Mouse (Mus musculus) kidney, embryonic 15.5 days (tissue): ENCODE measurements around the gene Kif1b. TPM values are rescaled to one million over a fixed set of nuclear protein-coding genes. Genes with fewer than 3 reads are reported as not detected.

Source experiments
- ATAC-seq: fragments of 200-750 bp; cut with Nextera tagmentation; replicated peaks from 2 replicates; pipeline ENCODE4 v1.8.0; 2017; ENCODE audit warnings: moderate TSS enrichment; ENCODE audit not compliant: low FRiP score
- H3K27ac ChIP-seq: fragments of 300-500 bp; sonication (generic); 2 replicates; pipeline ENCODE4 v1.5.1; 2015; ENCODE audit warnings: mild to moderate bottlenecking, inconsistent platforms
- H3K27me3 ChIP-seq: fragments of 300-500 bp; sonication (generic); 2 replicates; pipeline ENCODE4 v1.6.1; 2015; ENCODE audit warnings: inconsistent platforms
- H3K36me3 ChIP-seq: fragments of 300-500 bp; sonication (generic); 2 replicates; pipeline ENCODE4 v1.6.1; 2015; ENCODE audit warnings: inconsistent platforms
- H3K4me1 ChIP-seq: fragments of 300-500 bp; sonication (generic); 2 replicates; pipeline ENCODE4 v1.6.1; 2015; ENCODE audit warnings: inconsistent platforms
- H3K4me2 ChIP-seq: fragments of 300-500 bp; sonication (generic); 2 replicates; pipeline ENCODE4 v1.6.1; 2015; ENCODE audit warnings: moderate library complexity, mild to moderate bottlenecking, inconsistent platforms
- H3K4me3 ChIP-seq: fragments of 300-500 bp; sonication (generic); replicated peaks from 2 replicates; pipeline ENCODE4 v1.5.1; 2015; ENCODE audit warnings: mild to moderate bottlenecking, inconsistent platforms
- H3K9ac ChIP-seq: fragments of 300-500 bp; sonication (generic); 2 replicates; pipeline ENCODE4 v1.6.1; 2015; ENCODE audit warnings: mild to moderate bottlenecking, inconsistent platforms
- H3K9me3 ChIP-seq: fragments of 300-500 bp; sonication (generic); replicated peaks from 2 replicates; pipeline ENCODE4 v1.6.1; 2016; ENCODE audit warnings: inconsistent platforms
- WGBS: fragments of 180-500 bp; shearing (Covaris S2); methylation state at CpG from one replicate; pipeline ENCODE4 v1.1.7; 2015; ENCODE audit warnings: mixed read lengths; 5-methylcytosine and 5-hydroxymethylcytosine counted together
- polyA plus RNA-seq: library from polyadenylated mRNA; unstranded; fragments of >200 nt; fragmentation: Nextera tagmentation; extraction: Ambion mirVana; gene quantifications from 2 replicates; pipeline ENCODE4 v1.2.1, GENCODE M21; 2015

Kif1b gene
- 31.1 and 31.3 TPM in 2 replicates for polyA plus RNA-seq

DNA sequence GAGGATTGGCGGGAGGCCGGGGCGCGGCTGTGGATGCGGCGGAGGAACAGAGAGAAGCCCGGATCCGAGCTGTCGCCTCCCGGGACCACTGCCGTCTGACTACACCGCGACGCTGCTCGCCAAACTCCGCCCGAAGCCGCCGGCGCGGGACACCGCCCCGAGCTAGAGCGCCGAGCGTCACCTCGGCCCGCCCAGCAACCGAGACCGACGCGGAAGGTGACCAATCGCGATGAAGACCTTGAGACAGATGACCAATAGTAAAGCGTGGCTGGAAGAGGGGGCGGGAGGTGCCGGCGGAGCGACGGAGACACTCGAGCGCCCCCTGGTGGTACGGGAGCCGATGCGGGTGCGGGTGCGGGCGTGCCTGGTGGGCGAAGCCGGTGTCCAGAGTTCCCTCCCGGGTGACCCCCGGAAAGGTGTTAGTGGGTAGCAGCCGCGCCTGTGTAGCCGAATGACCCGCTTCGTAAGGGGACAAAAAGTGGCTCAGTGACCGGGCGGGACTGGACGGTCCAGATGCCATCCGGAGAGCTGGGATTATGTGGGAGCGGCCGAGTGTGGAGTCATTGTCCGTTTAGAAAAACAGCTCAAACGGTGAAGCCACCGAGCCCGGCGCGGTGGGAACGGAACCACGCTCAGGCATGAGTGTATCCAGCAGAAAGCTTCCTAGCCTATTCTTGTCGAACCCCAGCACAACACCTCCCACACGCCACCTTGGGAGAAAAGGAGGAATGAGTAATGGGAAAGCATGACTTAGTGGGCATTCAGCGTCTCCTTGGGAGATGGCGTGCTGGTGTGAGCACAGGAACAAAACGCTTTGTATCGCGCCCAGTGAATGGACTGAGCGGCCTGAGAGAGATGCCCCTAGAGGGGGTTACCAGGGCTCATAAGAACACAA lies at the start of gene Kif1b:
TSS of gene Kif1b (minus strand) at position 98 of the 895 bp plus-strand sequence.
- peak; percentile 99 for ATAC-seq
- WGBS: under 1% methylated on average over 78 of the region's 79 CpGs

DNA sequence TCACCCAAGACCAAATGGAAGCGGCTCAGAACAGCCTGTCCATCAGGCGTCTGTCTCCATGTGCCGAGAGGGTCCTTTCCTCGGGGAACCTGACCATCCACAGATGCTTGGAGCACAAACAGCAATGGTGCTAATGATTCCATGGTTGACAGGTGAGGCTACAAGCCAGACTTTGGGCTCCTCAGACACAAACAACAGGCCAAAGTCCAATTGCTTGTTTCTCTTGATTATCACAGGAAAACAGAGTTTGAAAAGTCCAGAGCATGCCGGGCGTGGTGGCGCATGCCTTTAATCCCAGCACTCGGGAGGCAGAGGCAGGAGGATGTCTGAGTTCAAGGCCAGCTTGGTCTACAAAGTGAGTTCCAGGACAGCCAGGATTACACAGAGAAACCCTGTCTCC lies 47.2 kb upstream of the Kif1b start:
- WGBS: 97% methylated on average over 8 of the region's 8 CpGs
- H3K27ac ChIP-seq: no peak overlapping the region
- no peaks in the 10 kb centered on the region for H3K27me3 ChIP-seq
- H3K9ac ChIP-seq: no peak overlapping the region
- H3K4me1 ChIP-seq: 0 out of 2 replicates have a peak, but pooled peaks cover 2% of the 10 kb centered on the region
- no peak overlapping the region for H3K4me2 ChIP-seq
- no peak for ATAC-seq
- no peaks in the 10 kb centered on the region for H3K9me3 ChIP-seq
- H3K36me3 ChIP-seq: peaks cover 99% of the 10 kb centered on the region
- H3K4me3 ChIP-seq: no peak overlapping the region

More for the DNA sequence above, at the start of gene Kif1b:
- Histone ChIP-seq H3K4me3 (peak within 1 kb of the TSS; percentile 81), H3K27ac (peak within 1 kb of the TSS; percentile 92), H3K27me3 (no peaks in the 10 kb centered on the region), H3K9me3 (no peaks in the 10 kb centered on the region), H3K4me2 (peak within 1 kb of the TSS; percentile 78), H3K36me3 (no peaks in the 10 kb centered on the region), H3K4me1 (peaks cover 22% of the 10 kb centered on the region), H3K9ac (peak within 1 kb of the TSS; percentile 83)

DNA sequence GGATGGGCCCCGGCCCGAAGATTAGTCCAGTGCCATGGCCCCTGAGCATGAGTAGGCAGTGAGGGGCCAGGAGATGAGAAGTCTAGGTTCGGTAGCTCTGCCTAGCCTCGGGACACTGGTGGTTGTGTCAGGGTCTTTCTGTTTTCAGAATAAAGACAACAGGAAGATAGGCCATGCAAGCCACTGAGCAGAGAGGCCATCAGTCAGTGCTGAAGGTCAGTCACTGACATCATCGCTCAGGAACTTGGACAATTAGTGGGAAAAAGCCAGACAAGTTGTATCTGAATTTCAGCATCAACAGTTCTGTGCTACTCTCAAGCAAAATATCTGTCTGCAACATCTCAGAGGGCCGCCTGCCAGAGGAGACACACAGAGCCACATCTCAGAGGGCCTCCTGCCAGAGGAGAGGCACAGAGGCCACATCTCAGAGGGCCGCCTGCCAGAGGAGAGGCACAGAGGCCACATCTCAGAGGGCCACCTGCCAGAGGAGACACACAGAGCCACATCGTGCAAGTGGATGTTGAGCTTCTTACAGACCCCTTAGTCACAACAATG lies 44.2 kb upstream of the Kif1b start:
- 84% methylated on average over 8 of the region's 8 CpGs for WGBS
- H3K4me2 ChIP-seq: no peak overlapping the region
- no peaks in the 10 kb centered on the region for H3K27me3 ChIP-seq
- no peak overlapping the region for H3K27ac ChIP-seq
- no peak for ATAC-seq
- H3K36me3 ChIP-seq: peaks cover 98% of the 10 kb centered on the region
- no peak overlapping the region for H3K4me3 ChIP-seq
- no peaks in the 10 kb centered on the region for H3K9me3 ChIP-seq
- no peak overlapping the region for H3K9ac ChIP-seq
- 0 out of 2 replicates have a peak, but pooled peaks cover 3% of the 10 kb centered on the region for H3K4me1 ChIP-seq

DNA sequence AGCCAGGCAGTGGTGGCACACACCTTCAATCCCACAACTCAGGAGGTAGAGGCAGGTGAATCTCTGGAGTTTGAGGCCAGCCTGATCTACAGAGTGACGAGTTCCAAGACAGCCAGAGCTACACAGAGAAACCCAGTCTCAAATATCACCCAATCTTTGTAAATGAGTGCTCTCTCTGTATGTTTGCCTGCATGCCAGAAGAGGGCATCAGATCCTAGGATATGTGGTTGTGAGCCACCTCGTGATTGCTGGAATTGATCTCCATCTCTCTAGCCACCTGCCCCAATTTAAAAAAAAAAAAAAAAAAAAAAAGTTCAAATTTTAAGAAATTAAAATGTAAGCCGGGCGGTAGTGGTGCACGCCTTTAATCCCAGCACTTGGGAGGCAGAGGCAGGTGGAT lies 41.5 kb upstream of the Kif1b start:
- H3K27ac ChIP-seq: no peak overlapping the region
- peaks cover 98% of the 10 kb centered on the region for H3K36me3 ChIP-seq

DNA sequence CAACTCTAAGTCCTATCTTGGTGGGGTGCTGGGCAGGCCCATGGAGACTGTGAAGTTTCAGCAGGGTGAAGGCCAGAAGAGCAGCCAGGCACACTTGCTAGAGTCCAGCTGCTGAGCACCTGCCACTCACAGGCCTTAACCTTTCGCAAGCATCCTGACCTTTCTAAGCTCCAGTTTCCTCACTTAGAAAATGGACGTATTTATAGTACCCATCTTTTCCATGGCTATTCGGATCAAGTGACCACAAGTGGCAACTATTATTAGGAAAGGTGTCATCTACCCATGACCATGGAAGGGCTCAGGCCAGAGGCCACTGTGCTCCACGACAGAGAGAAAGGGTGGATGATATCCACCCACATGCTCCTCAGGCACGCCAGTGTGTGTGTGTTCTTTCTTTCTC lies 38.4 kb upstream of the Kif1b start:
- Histone ChIP-seq H3K4me1 (0 out of 2 replicates have a peak, but pooled peaks cover 4% of the 10 kb centered on the region), H3K9me3 (no peaks in the 10 kb centered on the region), H3K9ac (no peak overlapping the region), H3K4me3 (no peak overlapping the region), H3K36me3 (peaks cover 98% of the 10 kb centered on the region), H3K27ac (no peak overlapping the region), H3K4me2 (no peak overlapping the region), H3K27me3 (no peaks in the 10 kb centered on the region)
- WGBS: 47% methylated on average over 5 of the region's 5 CpGs
- no peak for ATAC-seq

More for the DNA sequence above, 41.5 kb upstream of the Kif1b start:
- no peaks in the 10 kb centered on the region for H3K9me3 ChIP-seq
- ATAC-seq: no peak
- no peaks in the 10 kb centered on the region for H3K27me3 ChIP-seq
- no peak overlapping the region for H3K4me2 ChIP-seq
- no peak overlapping the region for H3K4me3 ChIP-seq
- WGBS: 71% methylated on average over 5 of the region's 5 CpGs
- no peak overlapping the region for H3K9ac ChIP-seq
- 0 out of 2 replicates have a peak, but pooled peaks cover 4% of the 10 kb centered on the region for H3K4me1 ChIP-seq

DNA sequence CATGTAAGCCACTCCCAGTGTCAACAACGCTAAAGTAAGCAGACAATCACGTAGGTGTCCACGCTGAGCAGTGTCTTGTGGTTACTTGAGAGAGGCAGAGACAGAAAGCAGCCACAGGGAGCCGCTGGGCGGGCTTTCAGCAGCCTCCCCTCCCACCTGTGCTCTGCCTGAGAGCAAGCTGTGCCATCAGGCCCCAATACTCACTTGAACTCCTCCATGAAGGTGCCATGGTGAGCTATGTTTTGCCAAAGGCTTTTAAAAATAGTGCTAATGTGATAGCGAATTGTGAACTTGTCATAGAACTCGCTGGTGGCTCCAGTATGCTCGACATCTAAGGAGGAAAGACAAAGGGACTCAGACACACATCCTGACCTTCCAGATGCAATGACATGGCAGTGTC lies 36.8 kb upstream of the Kif1b start:
- ATAC-seq: no peak
- Histone ChIP-seq H3K4me3 (no peak overlapping the region), H3K9ac (no peak overlapping the region), H3K27ac (no peak overlapping the region), H3K27me3 (no peaks in the 10 kb centered on the region), H3K9me3 (no peaks in the 10 kb centered on the region), H3K4me2 (no peak overlapping the region), H3K36me3 (peaks cover 98% of the 10 kb centered on the region), H3K4me1 (0 out of 2 replicates have a peak, but pooled peaks cover 4% of the 10 kb centered on the region)
- 82% methylated on average over 8 of the region's 8 CpGs for WGBS

DNA sequence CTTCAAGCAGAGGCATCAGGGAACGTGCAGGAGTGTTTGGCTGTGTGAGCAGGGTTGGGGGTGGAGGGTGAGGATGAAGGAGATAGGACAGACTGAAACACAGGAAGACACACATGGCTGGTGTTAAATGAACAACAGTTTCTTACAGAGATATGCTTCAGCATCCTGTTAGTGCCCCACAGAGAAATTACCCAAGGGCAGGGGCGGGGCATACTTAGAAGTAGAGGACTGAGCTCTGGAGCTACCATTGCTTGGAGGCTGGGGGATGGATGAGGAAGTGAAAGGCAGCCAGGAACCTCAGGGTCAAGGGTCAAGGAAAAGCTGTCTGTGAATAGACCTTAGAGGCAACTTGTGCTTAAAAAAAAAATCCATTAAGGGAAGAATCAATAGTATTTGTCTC lies 33.2 kb upstream of the Kif1b start:
- H3K36me3 ChIP-seq: peaks cover 96% of the 10 kb centered on the region
- WGBS: 66% methylated on average over 2 of the region's 2 CpGs
- no peak for ATAC-seq
- no peak overlapping the region for H3K4me2 ChIP-seq
- no peak overlapping the region for H3K9ac ChIP-seq
- H3K9me3 ChIP-seq: no peaks in the 10 kb centered on the region
- H3K27ac ChIP-seq: no peak overlapping the region
- no peaks in the 10 kb centered on the region for H3K27me3 ChIP-seq
- H3K4me1 ChIP-seq: no peaks in the 10 kb centered on the region
- no peak overlapping the region for H3K4me3 ChIP-seq

DNA sequence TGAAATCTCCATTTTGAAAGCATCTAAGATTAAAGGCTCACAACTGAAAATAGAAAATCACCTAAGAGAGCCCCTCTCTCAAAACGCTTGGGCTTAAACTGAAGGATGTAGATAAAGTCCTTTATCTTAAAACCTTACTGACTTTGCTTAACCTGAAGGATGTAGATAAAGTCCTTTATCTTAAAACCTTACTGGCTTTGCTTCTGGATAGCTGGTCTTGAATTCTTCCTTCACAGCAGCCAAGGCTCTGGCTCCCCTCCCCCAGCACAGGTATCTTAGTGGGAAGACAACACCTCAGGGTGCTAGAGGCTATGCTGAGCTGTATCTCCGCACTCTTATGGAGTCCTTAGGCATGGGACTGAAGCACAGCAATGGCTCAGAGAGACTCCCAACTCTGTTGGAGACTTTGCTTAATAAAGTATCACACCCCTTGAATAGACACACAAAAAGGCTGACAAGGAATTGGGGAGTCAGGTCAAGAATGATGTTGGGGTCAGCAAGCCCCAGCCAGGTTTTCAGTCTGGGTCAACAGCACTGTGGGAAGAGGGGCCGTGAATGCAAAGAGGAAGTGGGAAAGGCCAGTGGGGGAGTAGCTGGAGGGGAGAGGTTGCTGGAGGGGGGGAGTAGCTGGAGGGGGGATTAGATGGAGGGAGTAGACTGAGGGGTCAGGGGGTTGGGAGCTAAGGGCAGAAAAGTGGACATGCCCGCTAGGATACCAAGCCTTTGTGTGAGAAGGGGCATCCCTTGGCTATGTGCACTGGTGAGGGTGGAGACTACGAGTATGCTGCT lies 32.1 kb upstream of the Kif1b start:
- no peak for ATAC-seq
- Histone ChIP-seq H3K9ac (no peak overlapping the region), H3K9me3 (no peaks in the 10 kb centered on the region), H3K27ac (no peak overlapping the region), H3K4me2 (no peak overlapping the region), H3K4me3 (no peak overlapping the region), H3K4me1 (no peaks in the 10 kb centered on the region), H3K36me3 (peaks cover 96% of the 10 kb centered on the region), H3K27me3 (no peaks in the 10 kb centered on the region)
- WGBS: 63% methylated on average over 5 of the region's 5 CpGs

DNA sequence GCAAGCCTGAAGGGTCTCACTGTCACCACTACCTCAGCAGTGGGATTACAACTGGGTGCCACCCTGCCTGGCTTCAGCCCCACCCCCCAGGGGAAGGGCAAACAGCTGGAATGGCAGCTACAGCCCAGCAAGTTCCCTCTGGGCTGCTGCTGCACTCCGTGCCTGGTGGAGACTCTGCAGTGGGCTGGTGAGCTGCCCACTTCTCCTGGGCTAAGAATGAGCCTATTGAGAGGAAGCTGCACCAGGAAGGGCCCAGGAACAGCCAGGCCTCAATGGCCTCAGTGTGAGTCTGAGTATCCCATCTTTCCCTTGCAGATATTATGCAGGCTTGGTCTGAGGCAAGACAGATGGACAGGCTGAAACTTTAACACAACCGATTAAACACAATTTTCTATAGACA lies 30.6 kb upstream of the Kif1b start:
- Histone ChIP-seq H3K36me3 (peaks cover 96% of the 10 kb centered on the region), H3K9ac (no peak overlapping the region), H3K4me3 (no peak overlapping the region), H3K4me1 (no peaks in the 10 kb centered on the region), H3K9me3 (no peaks in the 10 kb centered on the region), H3K4me2 (no peak overlapping the region), H3K27ac (no peak overlapping the region), H3K27me3 (no peaks in the 10 kb centered on the region)
- ATAC-seq: no peak
- 86% methylated on average over 2 of the region's 2 CpGs for WGBS

DNA sequence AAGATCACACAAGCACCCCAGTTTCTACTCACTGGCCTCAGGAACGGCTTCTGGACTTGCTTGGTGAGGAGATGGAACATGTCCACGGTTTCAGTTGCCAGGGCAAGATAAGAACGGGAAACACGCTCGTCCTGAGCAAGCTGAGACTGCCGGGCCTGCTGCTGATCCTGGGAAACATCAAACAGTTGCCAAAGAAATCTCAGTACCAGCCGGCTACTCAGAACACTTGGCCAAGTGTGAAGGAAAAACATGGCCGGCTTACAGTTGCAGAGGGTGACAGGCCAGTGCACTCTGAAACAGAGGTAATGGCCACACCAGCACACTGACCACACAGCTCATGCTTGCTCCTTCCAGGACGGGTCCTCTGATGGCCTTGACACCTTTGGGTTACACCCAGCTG lies 29.9 kb upstream of the Kif1b start:
- peaks cover 96% of the 10 kb centered on the region for H3K36me3 ChIP-seq
- H3K4me3 ChIP-seq: no peak overlapping the region
- ATAC-seq: no peak
- H3K27me3 ChIP-seq: no peaks in the 10 kb centered on the region
- H3K4me1 ChIP-seq: no peaks in the 10 kb centered on the region
- WGBS: 78% methylated on average over 9 of the region's 9 CpGs
- no peak overlapping the region for H3K27ac ChIP-seq
- no peak overlapping the region for H3K9ac ChIP-seq
- H3K9me3 ChIP-seq: no peaks in the 10 kb centered on the region
- H3K4me2 ChIP-seq: no peak overlapping the region

DNA sequence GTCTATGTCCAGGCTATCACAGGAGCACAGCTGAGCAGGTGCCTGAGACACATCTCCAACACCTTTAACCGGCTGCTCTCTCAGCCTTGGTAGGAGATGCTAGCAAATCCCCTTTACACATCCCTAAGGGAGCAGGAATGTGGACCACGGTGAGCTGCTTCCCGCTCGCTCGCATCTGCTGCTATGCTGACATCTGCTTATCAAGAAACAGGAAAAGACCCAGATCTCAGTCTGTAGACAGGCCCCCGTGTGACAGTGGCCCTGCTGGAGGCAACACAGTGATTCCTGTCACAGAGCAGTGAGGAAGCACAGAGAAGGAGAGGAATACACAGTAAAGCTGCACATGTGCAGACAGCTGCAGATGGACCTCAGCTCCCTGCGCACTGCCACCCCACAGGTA lies 28.8 kb upstream of the Kif1b start:
- H3K36me3 ChIP-seq: peaks cover 96% of the 10 kb centered on the region
- H3K4me2 ChIP-seq: no peak overlapping the region
- no peak for ATAC-seq
- H3K9ac ChIP-seq: no peak overlapping the region
- no peak overlapping the region for H3K27ac ChIP-seq
- H3K27me3 ChIP-seq: no peaks in the 10 kb centered on the region
- no peaks in the 10 kb centered on the region for H3K4me1 ChIP-seq
- WGBS: 91% methylated on average over 7 of the region's 7 CpGs
- no peaks in the 10 kb centered on the region for H3K9me3 ChIP-seq
- H3K4me3 ChIP-seq: no peak overlapping the region

DNA sequence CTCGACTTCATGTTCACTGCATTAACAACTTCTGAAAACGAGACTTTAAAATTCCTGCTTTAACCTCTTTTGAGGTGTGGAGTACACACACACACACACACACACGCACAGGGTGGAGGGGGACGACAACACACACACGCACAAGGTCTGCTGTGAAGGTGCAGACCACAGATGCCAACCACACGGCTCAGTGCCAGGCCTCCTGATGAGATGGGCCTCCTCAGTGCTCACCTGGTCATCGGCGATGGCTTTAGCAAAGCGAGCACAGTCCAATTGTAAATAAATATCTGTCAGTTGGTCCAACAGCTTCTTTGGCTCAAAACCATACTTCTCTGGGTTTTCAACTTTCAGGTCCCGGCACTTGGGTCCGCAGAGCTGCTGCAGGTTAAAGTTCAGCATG lies 27.4 kb upstream of the Kif1b start:
- Histone ChIP-seq H3K36me3 (peaks cover 96% of the 10 kb centered on the region), H3K9me3 (no peaks in the 10 kb centered on the region), H3K4me2 (no peak overlapping the region), H3K9ac (no peak overlapping the region), H3K27me3 (no peaks in the 10 kb centered on the region), H3K4me1 (no peaks in the 10 kb centered on the region), H3K4me3 (no peak overlapping the region), H3K27ac (no peak overlapping the region)
- no peak for ATAC-seq
- 94% methylated on average over 11 of the region's 11 CpGs for WGBS
